Mouse (Mus musculus): ENCODE results near the gene Atad5.

Gene Atad5

GRCm38 (mm10) chr11:80088917-80089816 is at the start of gene Atad5:
Atad5 (plus strand) TSS chr11:80089400.
- DNase-seq (ENCODE audit: low read depth, low spot score): peak; percentile 93

- DNase-seq (ENCODE audit: low read depth, low spot score): peak; percentile 81
These were observed 46.4 kb upstream of the Atad5 start for GRCm38 (mm10) chr11:80042615-80043418.

GRCm38 (mm10) chr11:80043419-80043817 is 45.8 kb upstream of the Atad5 start:
- DNase-seq (ENCODE audit: low read depth, low spot score): peak; percentile 69

- DNase-seq (ENCODE audit: low read depth, low spot score): no peak
These were observed 42.3 kb upstream of the Atad5 start for GRCm38 (mm10) chr11:80046856-80047255.

GRCm38 (mm10) chr11:80050088-80050487 is 39.1 kb upstream of the Atad5 start:
- no peak for DNase-seq (ENCODE audit: low read depth, low spot score)

GRCm38 (mm10) chr11:80052456-80052855 is 36.7 kb upstream of the Atad5 start:
- DNase-seq (ENCODE audit: low read depth, low spot score): no peak

GRCm38 (mm10) chr11:80053171-80053570 is 36.0 kb upstream of the Atad5 start:
- no peak for DNase-seq (ENCODE audit: low read depth, low spot score)

GRCm38 (mm10) chr11:80054659-80055058 is 34.5 kb upstream of the Atad5 start:
- no peak for DNase-seq (ENCODE audit: low read depth, low spot score)

- no peak for DNase-seq (ENCODE audit: low read depth, low spot score)
These were observed 33.1 kb upstream of the Atad5 start for GRCm38 (mm10) chr11:80056141-80056540.

- DNase-seq (ENCODE audit: low read depth, low spot score): no peak
These were observed 27.0 kb upstream of the Atad5 start for GRCm38 (mm10) chr11:80062159-80062558.

- peak; percentile 39 for DNase-seq (ENCODE audit: low read depth, low spot score)
These were observed 22.8 kb upstream of the Atad5 start for GRCm38 (mm10) chr11:80066373-80066772.

- DNase-seq (ENCODE audit: low read depth, low spot score): peak; percentile 66
These were observed 21.6 kb upstream of the Atad5 start for GRCm38 (mm10) chr11:80067558-80067957.

GRCm38 (mm10) chr11:80069815-80070214 is 19.4 kb upstream of the Atad5 start:
- DNase-seq (ENCODE audit: low read depth, low spot score): no peak

- DNase-seq (ENCODE audit: low read depth, low spot score): no peak
These were observed 18.2 kb upstream of the Atad5 start for GRCm38 (mm10) chr11:80071039-80071438.

- peak; percentile 46 for DNase-seq (ENCODE audit: low read depth, low spot score)
These were observed 16.8 kb upstream of the Atad5 start for GRCm38 (mm10) chr11:80072365-80072764.

GRCm38 (mm10) chr11:80075608-80076277 is 13.5 kb upstream of the Atad5 start:
- DNase-seq (ENCODE audit: low read depth, low spot score): peak; percentile 63

- peak; percentile 58 for DNase-seq (ENCODE audit: low read depth, low spot score)
These were observed 11.2 kb upstream of the Atad5 start for GRCm38 (mm10) chr11:80077784-80078545.

GRCm38 (mm10) chr11:80078831-80079230 is 10.4 kb upstream of the Atad5 start:
- peak; percentile 30 for DNase-seq (ENCODE audit: low read depth, low spot score)

GRCm38 (mm10) chr11:80079751-80080150 is 9.4 kb upstream of the Atad5 start:
- no peak for DNase-seq (ENCODE audit: low read depth, low spot score)

GRCm38 (mm10) chr11:80080381-80080825 is 8.8 kb upstream of the Atad5 start:
- no peak for DNase-seq (ENCODE audit: low read depth, low spot score)
